Mouse (Mus musculus): ENCODE measurements around the gene P4ha1. TPM values are rescaled to one million over a fixed set of nuclear protein-coding genes. Genes with fewer than 3 reads are reported as not detected.
A peak's percentile ranks its signal among the peaks of the same experiment; 100 is the strongest.

Gene P4ha1
- total RNA-seq, 2 experiments from 2014 or later, result 82.5 to 154 TPM

- DNase-seq (ENCODE audit: low spot score in 2 of 2), result no peak
Observed at GRCm38 (mm10) chr10:59322271-59322670, 825 bp upstream of the P4ha1 start.

GRCm38 (mm10) chr10:59323488-59324161, 529 bp downstream of the P4ha1 start:
- peak; percentile 79 to 84 for DNase-seq (ENCODE audit: low spot score in 2 of 2)

GRCm38 (mm10) chr10:59324311-59325165, 1.4 kb downstream of the P4ha1 start:
- DNase-seq (ENCODE audit: low spot score in 2 of 2), result no peak

- no peak for DNase-seq (ENCODE audit: low spot score in 2 of 2)
Observed at GRCm38 (mm10) chr10:59326612-59327315, 3.7 kb downstream of the P4ha1 start.

GRCm38 (mm10) chr10:59327316-59327710, 4.2 kb downstream of the P4ha1 start:
- no peak for DNase-seq (ENCODE audit: low spot score in 2 of 2)

- no peak for DNase-seq (ENCODE audit: low spot score in 2 of 2)
Observed at GRCm38 (mm10) chr10:59331546-59332256, 8.6 kb downstream of the P4ha1 start.

GRCm38 (mm10) chr10:59333400-59333799, 10.3 kb downstream of the P4ha1 start:
- no peak for DNase-seq (ENCODE audit: low spot score in 2 of 2)

- no peak for DNase-seq (ENCODE audit: low spot score in 2 of 2)
Observed at GRCm38 (mm10) chr10:59334899-59335798, 12.1 kb downstream of the P4ha1 start.

GRCm38 (mm10) chr10:59336124-59336523, 13.0 kb downstream of the P4ha1 start:
- no peak for DNase-seq (ENCODE audit: low spot score in 2 of 2)

GRCm38 (mm10) chr10:59346560-59346959, 23.5 kb downstream of the P4ha1 start:
- no peak for DNase-seq (ENCODE audit: low spot score in 2 of 2)

- DNase-seq (ENCODE audit: low spot score in 2 of 2), result no peak
Observed at GRCm38 (mm10) chr10:59348200-59348599, 25.1 kb downstream of the P4ha1 start.

GRCm38 (mm10) chr10:59349536-59349935, 26.4 kb downstream of the P4ha1 start:
- no peak for DNase-seq (ENCODE audit: low spot score in 2 of 2)

- no peak for DNase-seq (ENCODE audit: low spot score in 2 of 2)
Observed at GRCm38 (mm10) chr10:59353065-59353464, 30.0 kb downstream of the P4ha1 start.

GRCm38 (mm10) chr10:59354120-59354519, 31.0 kb downstream of the P4ha1 start:
- DNase-seq (ENCODE audit: low spot score in 2 of 2), result no peak

- no peak for DNase-seq (ENCODE audit: low spot score in 2 of 2)
Observed at GRCm38 (mm10) chr10:59355020-59355419, 31.9 kb downstream of the P4ha1 start.

- no peak for DNase-seq (ENCODE audit: low spot score in 2 of 2)
Observed at GRCm38 (mm10) chr10:59358744-59359143, 35.6 kb downstream of the P4ha1 start.

GRCm38 (mm10) chr10:59363208-59363607, 40.1 kb downstream of the P4ha1 start:
- no peak for DNase-seq (ENCODE audit: low spot score in 2 of 2)

- DNase-seq (ENCODE audit: low spot score in 2 of 2), result no peak
Observed at GRCm38 (mm10) chr10:59364551-59364950, 41.5 kb downstream of the P4ha1 start.

- DNase-seq (ENCODE audit: low spot score in 2 of 2), result no peak
Observed at GRCm38 (mm10) chr10:59365804-59366589, 42.9 kb downstream of the P4ha1 start.

Measured in adrenal gland, adult 18-20 months (tissue).